Mouse (Mus musculus) embryonic stem cell, embryonic (primary cell): ENCODE measurements around the gene Gm9918.

Experiments
- CTCF ChIA-PET, 4 experiments: fragments of 300-600 bp in 2 of 4; fragments of 350-600 bp in 2 of 4; sonication (Branson Sonifier 250); formaldehyde crosslinking; loops; one replicate each; lab custom pipeline; 2022; ENCODE audit warnings: inconsistent platforms in 2 of 4; lab: Charles Lee
- POLR2A ChIA-PET, 4 experiments: fragments of 300-600 bp in 2 of 4; fragments of 350-600 bp in 2 of 4; sonication (Branson Sonifier 250); formaldehyde crosslinking; loops; one replicate each; lab custom pipeline; 2022; ENCODE audit warnings: antibody characterized with exemption in 4 of 4, inconsistent platforms in 1 of 4; lab: Charles Lee

Gene Gm9918

GRCm38 (mm10) chr15:102240607-102241006 is 29.8 kb upstream of the Gm9918 start:
- ChIA-PET POLR2A (interaction anchor here (0.5 to 4.4 kb wide), 43 partner anchors 8 to 302 kb away, joined by 3 to 30 read pairs (median 4); partner anchors contain the start of genes Espl1 (in 2 of the 4), Mfsd5 (in 2 of the 4), Tarbp2 (in 2 of the 4) and Aaas (in 1 of the 4)), CTCF (interaction anchor here (0.6 to 3.5 kb wide), 25 partner anchors 9 to 137 kb away, joined by 3 to 17 read pairs (median 4); partner anchors contain the start of genes Gm9918 (in 2 of the 4), Zfp740 (in 2 of the 4), Aaas (in 1 of the 4) and Csad (in 1 of the 4))

GRCm38 (mm10) chr15:102242404-102243228 is 27.7 kb upstream of the Gm9918 start:
- ChIA-PET CTCF (interaction anchor here (0.6 to 2.7 kb wide), 22 partner anchors 9 to 902 kb away, joined by 3 to 20 read pairs (median 4); partner anchors contain the start of genes Aaas (in 1 of the 4), Atp5g2 (in 1 of the 4), Gm9918 (in 1 of the 4) and Spryd3 (in 1 of the 4)), POLR2A (interaction anchor here in 3 of 4 experiments (0.5 to 5.3 kb wide), 55 partner anchors 7 to 1615 kb away, joined by 3 to 41 read pairs (median 4); partner anchors contain the start of genes Csad (in 2 of the 3), Espl1 (in 2 of the 3), Gm9918 (in 2 of the 3) and Sp1 (in 2 of the 3))

- POLR2A ChIA-PET = interaction anchor here (0.5 to 5.3 kb wide), 51 partner anchors 8 to 1616 kb away, joined by 3 to 41 read pairs (median 4); partner anchors contain the start of genes Espl1 (in 2 of the 4), Gm9918 (in 2 of the 4), Mfsd5 (in 2 of the 4) and Pfdn5 (in 2 of the 4)
- CTCF ChIA-PET = interaction anchor here (0.6 to 4.1 kb wide), 20 partner anchors 8 to 903 kb away, joined by 3 to 24 read pairs (median 4); partner anchors contain the start of genes Aaas (in 1 of the 4) and Atp5g2 (in 1 of the 4)
These were observed 26.9 kb upstream of the Gm9918 start for GRCm38 (mm10) chr15:102243229-102244190.

DNA sequence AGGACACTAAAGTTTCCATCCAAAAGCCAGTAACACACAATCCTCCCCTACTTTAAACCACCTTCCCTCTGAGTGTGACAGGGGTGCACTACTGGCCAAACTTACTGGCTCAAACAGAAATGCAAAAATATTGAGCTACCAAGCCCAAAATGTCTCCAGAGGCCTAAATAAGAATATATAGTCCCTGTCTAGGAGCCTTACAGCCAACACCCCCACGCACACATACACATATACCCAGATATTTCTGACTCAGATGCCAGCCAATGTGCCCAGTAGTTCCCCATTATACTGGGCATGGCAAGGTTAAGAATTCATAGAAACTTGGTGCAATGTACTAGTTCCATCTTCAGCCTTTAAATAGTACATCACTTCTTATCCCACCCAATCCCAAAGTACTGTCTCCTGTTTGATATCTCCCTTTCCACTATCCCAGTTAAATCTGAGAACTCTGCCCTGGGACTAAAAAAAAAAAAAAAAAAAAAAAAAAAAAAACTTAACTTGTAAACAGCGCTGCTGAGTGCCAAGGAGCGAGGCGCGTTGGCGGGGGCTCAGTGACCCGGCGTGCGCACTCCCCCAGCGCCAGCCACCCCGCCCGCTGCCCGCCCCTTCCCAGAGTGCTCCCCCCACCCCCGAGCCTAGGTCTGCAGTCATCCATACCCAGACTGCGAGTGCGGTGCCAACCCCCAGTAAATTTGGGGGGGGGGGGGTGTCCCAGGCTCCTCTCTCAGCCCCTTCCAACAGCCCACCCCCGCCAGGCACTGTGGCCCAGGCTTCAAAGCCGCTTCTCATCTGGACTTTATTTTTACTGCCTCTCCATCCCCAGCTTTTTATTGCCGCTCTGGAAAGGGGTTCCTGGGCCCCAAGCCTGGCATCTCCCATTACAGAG is 25.8 kb upstream of the Gm9918 start:
- CTCF ChIA-PET = interaction anchor here in 3 of 4 experiments (0.6 to 4.1 kb wide), 9 partner anchors 9 to 492 kb away, joined by 3 to 24 read pairs (median 4); no protein-coding TSS in a partner anchor
- POLR2A ChIA-PET = interaction anchor here in 3 of 4 experiments (0.8 to 5.3 kb wide), 19 partner anchors 8 to 273 kb away, joined by 3 to 41 read pairs (median 5); partner anchors contain the start of genes Itgb7 (in 1 of the 3), Map3k12 (in 1 of the 3), Mfsd5 (in 1 of the 3) and Pfdn5 (in 1 of the 3)

DNA sequence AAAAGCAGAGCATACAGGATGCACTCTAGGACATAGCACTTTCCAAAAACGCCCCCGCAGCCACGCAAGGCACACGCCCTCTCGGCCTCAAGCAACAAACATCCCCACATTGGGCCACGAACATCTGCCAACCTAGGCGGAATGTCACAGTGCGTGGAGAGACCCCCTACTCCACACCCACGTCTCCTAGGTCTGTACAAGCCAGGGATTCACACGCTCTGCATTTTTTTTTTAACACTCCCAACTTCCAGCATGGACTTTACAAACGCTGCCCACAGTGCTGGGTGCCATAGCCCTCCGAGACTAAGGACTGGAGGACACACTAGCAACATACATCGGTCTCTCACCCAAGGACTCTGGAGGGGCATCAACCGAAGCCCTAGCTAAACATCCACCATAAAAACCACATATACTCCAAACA is 24.9 kb upstream of the Gm9918 start:
- POLR2A ChIA-PET = interaction anchor here in 3 of 4 experiments (0.9 to 5.3 kb wide), 20 partner anchors 10 to 273 kb away, joined by 3 to 41 read pairs (median 8); partner anchors contain the start of genes Mfsd5 (in 2 of the 3), Espl1 (in 1 of the 3), Igfbp6 (in 1 of the 3) and Itgb7 (in 1 of the 3)

GRCm38 (mm10) chr15:102245891-102246741 is 24.2 kb upstream of the Gm9918 start:
- CTCF ChIA-PET = interaction anchor here in 3 of 4 experiments (0.6 to 4.1 kb wide), 33 partner anchors 7 to 1200 kb away, joined by 3 to 24 read pairs (median 4); partner anchors contain the start of genes Mfsd5 (in 1 of the 3), Spryd3 (in 1 of the 3) and Tarbp2 (in 1 of the 3)

More for the DNA sequence above, 24.9 kb upstream of the Gm9918 start:
- CTCF ChIA-PET = interaction anchor here in 3 of 4 experiments (0.9 to 4.1 kb wide), 7 partner anchors 10 to 141 kb away, joined by 3 to 24 read pairs (median 5); no protein-coding TSS in a partner anchor

GRCm38 (mm10) chr15:102246866-102247251 is 23.5 kb upstream of the Gm9918 start:
- ChIA-PET CTCF (interaction anchor here in 3 of 4 experiments (0.6 to 4.1 kb wide), 37 partner anchors 8 to 1201 kb away, joined by 3 to 24 read pairs (median 4); partner anchors contain the start of genes Mfsd5 (in 1 of the 3), Spryd3 (in 1 of the 3) and Tarbp2 (in 1 of the 3)), POLR2A (interaction anchor here (0.6 to 5.3 kb wide), 100 partner anchors 8 to 1026 kb away, joined by 3 to 41 read pairs (median 5); partner anchors contain the start of genes Rarg (in 3 of the 4), Tarbp2 (in 3 of the 4), Csad (in 2 of the 4) and Eif4b (in 2 of the 4))

More at GRCm38 (mm10) chr15:102245891-102246741, 24.2 kb upstream of the Gm9918 start:
- POLR2A ChIA-PET = interaction anchor here (0.6 to 5.3 kb wide), 100 partner anchors 8 to 1026 kb away, joined by 3 to 41 read pairs (median 5); partner anchors contain the start of genes Mfsd5 (in 3 of the 4), Csad (in 2 of the 4), Eif4b (in 2 of the 4) and Itgb7 (in 2 of the 4)

- ChIA-PET CTCF (interaction anchor here in 3 of 4 experiments (0.6 to 4.1 kb wide), 32 partner anchors 8 to 1819 kb away, joined by 3 to 24 read pairs (median 4); partner anchors contain the start of genes Mfsd5 (in 1 of the 3), Spryd3 (in 1 of the 3) and Tarbp2 (in 1 of the 3)), POLR2A (interaction anchor here (0.6 to 5.3 kb wide), 76 partner anchors 8 to 1025 kb away, joined by 3 to 41 read pairs (median 5); partner anchors contain the start of genes Rarg (in 3 of the 4), Tarbp2 (in 3 of the 4), Csad (in 2 of the 4) and Eif4b (in 2 of the 4))
These were observed 22.9 kb upstream of the Gm9918 start for GRCm38 (mm10) chr15:102247252-102248130.

DNA sequence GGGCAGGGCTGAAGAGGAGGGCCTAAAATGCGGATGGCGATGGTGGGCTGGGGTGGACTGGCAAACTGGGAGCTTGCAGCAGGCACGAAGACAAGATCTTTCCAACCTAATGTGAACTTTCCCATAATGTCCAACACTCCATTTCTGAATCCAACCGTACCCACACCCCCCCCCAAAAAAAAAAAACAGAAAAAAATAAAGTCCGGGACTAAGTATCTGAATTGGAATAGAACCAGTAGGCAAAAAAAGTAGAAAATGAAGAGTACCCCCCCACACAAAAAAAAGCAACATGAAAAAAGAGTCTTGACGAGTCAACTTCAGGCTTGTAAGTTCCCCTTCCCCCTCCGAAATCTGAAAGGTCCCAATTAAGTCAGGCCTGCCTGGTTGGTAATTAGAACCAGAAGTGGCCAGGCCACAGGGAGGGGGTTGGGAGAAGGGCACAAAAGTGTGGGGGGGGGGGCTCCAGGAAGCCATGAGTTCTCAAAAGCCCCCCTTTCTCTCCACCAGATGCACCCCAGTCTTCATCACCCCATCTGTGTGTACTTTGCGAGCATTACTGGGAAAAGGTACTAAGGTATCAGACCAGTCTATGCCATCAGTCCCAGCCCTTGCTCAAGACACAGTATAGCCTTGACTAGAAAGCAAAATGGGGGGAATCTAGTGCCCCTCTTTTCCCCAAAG is 22.1 kb upstream of the Gm9918 start:
- POLR2A ChIA-PET = interaction anchor here (0.7 to 3.5 kb wide), 16 partner anchors 8 to 991 kb away, joined by 3 to 40 read pairs (median 8); partner anchors contain the start of genes Gm9918 (in 1 of the 4), Rarg (in 1 of the 4) and Sp1 (in 1 of the 4)
- CTCF ChIA-PET = interaction anchor here (0.5 to 3.0 kb wide), 10 partner anchors 8 to 1820 kb away, joined by 3 to 17 read pairs (median 4); partner anchors contain the start of gene Gpr84 (in 1 of the 4)

- CTCF ChIA-PET = interaction anchor here (0.6 to 3.0 kb wide), 9 partner anchors 9 to 922 kb away, joined by 3 to 17 read pairs (median 5); no protein-coding TSS in a partner anchor
- POLR2A ChIA-PET = interaction anchor here (0.6 to 3.4 kb wide), 27 partner anchors 8 to 1134 kb away, joined by 3 to 18 read pairs (median 5); partner anchors contain the start of genes Sp1 (in 2 of the 4), Csad (in 1 of the 4), Gm9918 (in 1 of the 4) and Pfdn5 (in 1 of the 4)
These were observed 21.6 kb upstream of the Gm9918 start for GRCm38 (mm10) chr15:102248812-102249191.

- POLR2A ChIA-PET = interaction anchor here (0.6 to 3.4 kb wide), 35 partner anchors 7 to 1134 kb away, joined by 3 to 18 read pairs (median 4); partner anchors contain the start of genes Sp1 (in 2 of the 4), Csad (in 1 of the 4), Espl1 (in 1 of the 4) and Gm9918 (in 1 of the 4)
- CTCF ChIA-PET = interaction anchor here in 3 of 4 experiments (0.6 to 3.0 kb wide), 5 partner anchors 9 to 132 kb away, joined by 3 to 17 read pairs (median 7); no protein-coding TSS in a partner anchor
These were observed 21.1 kb upstream of the Gm9918 start for GRCm38 (mm10) chr15:102249251-102249691.

- ChIA-PET POLR2A (interaction anchor here in 3 of 4 experiments (0.9 to 3.4 kb wide), 19 partner anchors 8 to 76 kb away, joined by 3 to 18 read pairs (median 4); partner anchors contain the start of genes Csad (in 1 of the 3), Espl1 (in 1 of the 3), Gm9918 (in 1 of the 3) and Mfsd5 (in 1 of the 3)), CTCF (interaction anchor here (0.7 to 3.0 kb wide), 6 partner anchors 10 to 131 kb away, joined by 3 to 17 read pairs (median 8); no protein-coding TSS in a partner anchor)
These were observed 20.4 kb upstream of the Gm9918 start for GRCm38 (mm10) chr15:102249967-102250366.
